31 mouse cellular contexts compared by ENCODE assay signal in genomic region chr9:56068630-56069029, GRCm38 (mm10). TPM values are rescaled to one million over a fixed set of nuclear protein-coding genes. Genes with fewer than 3 reads are reported as not detected.
"Had no signal": no experiment of that assay in that cellular context is flagged by ENCODE, and none has a peak within 500 bp of the region (broad histone marks: within the 10 kb centered on the region; RNA-seq: fewer than 3 reads in every experiment).

No protein-coding gene starts in this region.

- H3K4me1 ChIP-seq: heart, embryonic 15.5 days; hindbrain, embryonic 13.5 days; hindbrain, embryonic 15.5 days; limb, embryonic 15.5 days had no signal

- ATAC-seq: forebrain, postnatal 0 days; hindbrain, postnatal 0 days; liver, embryonic 12.5 days had no signal

- H3K9me3 ChIP-seq: heart, embryonic 15.5 days; hindbrain, embryonic 13.5 days; hindbrain, embryonic 15.5 days; kidney, embryonic 15.5 days; limb, embryonic 13.5 days; limb, embryonic 15.5 days; liver, embryonic 12.5 days had no signal

- H3K27ac ChIP-seq: heart, embryonic 13.5 days; heart, embryonic 15.5 days; hindbrain, embryonic 13.5 days; hindbrain, embryonic 15.5 days; hindbrain, postnatal 0 days; kidney, embryonic 15.5 days; kidney, postnatal 0 days; limb, embryonic 13.5 days; limb, embryonic 15.5 days; liver, embryonic 12.5 days; liver, embryonic 14.5 days had no signal

- H3K27me3 ChIP-seq: heart, embryonic 13.5 days; heart, embryonic 15.5 days; hindbrain, embryonic 13.5 days; hindbrain, embryonic 15.5 days; kidney, embryonic 15.5 days; limb, embryonic 13.5 days; limb, embryonic 15.5 days; liver, embryonic 12.5 days had no signal

- DNase-seq: forebrain, postnatal 0 days; gastrocnemius, postnatal 14 days; gastrocnemius, postnatal 36 days; heart, adult 18-20 months; heart, postnatal 14 days; heart, postnatal 36 days; kidney, adult 18-20 months; kidney, adult 8-10 months; kidney, postnatal 25 days; kidney, postnatal 4 days; layer of hippocampus, adult 9-11 months; layer of hippocampus, postnatal 36 days; left cerebral cortex, postnatal 4 days had no signal

- H3K4me3 ChIP-seq: heart, embryonic 13.5 days; heart, embryonic 15.5 days; hindbrain, embryonic 13.5 days; hindbrain, embryonic 15.5 days; kidney, embryonic 15.5 days; limb, embryonic 13.5 days; limb, embryonic 15.5 days; liver, embryonic 12.5 days had no signal

- H3K9ac ChIP-seq: forebrain, postnatal 0 days; heart, embryonic 13.5 days; heart, embryonic 15.5 days; hindbrain, embryonic 13.5 days; hindbrain, embryonic 15.5 days; kidney, embryonic 15.5 days; limb, embryonic 13.5 days; limb, embryonic 15.5 days; liver, embryonic 12.5 days; liver, embryonic 14.5 days had no signal

- H3K4me2 ChIP-seq: heart, embryonic 11.5 days; heart, embryonic 13.5 days; heart, embryonic 15.5 days; hindbrain, embryonic 13.5 days; hindbrain, embryonic 15.5 days; kidney, embryonic 15.5 days; limb, embryonic 13.5 days; limb, embryonic 15.5 days; liver, embryonic 12.5 days had no signal

RNA-seq across cellular contexts. Expression of gene 4930563M21Rik, which starts 58.3 kb away (rescaled TPM):
- polyA plus RNA-seq: forebrain, postnatal 0 days; gonadal fat pad, adult 2 months; heart, embryonic 11.5 days; heart, embryonic 13.5 days; heart, embryonic 15.5 days; heart, postnatal 0 days; hindbrain, embryonic 11.5 days; hindbrain, embryonic 13.5 days; hindbrain, embryonic 15.5 days; hindbrain, postnatal 0 days; intestine, embryonic 14.5 days; kidney, embryonic 15.5 days; kidney, postnatal 0 days; limb, embryonic 13.5 days; limb, embryonic 15.5 days; liver, adult 2 months; liver, embryonic 12.5 days; liver, embryonic 14.5 days; liver, embryonic 16.5 days had no signal
